Mouse (Mus musculus) bone marrow, adult 2 months (tissue): Measurements from ENCODE around the gene Gm14685.
"Not testable (repeated sequence)": the region's sequence is repeated elsewhere in the genome, so short reads cannot be mapped to it uniquely, and the experiment has no call there.

Source experiments
- CTCF ChIP-seq: fragments of 200-500 bp; IDR thresholded peaks from 2 replicates; pipeline ENCODE4 v1.5.1; 2011; ENCODE audit warnings: low read length, control low read depth; ENCODE audit not compliant: control insufficient read depth, insufficient read depth
- POLR2A ChIP-seq: fragments of 200-500 bp; IDR thresholded peaks from 2 replicates; pipeline ENCODE4 v1.6.1; 2011; ENCODE audit warnings: low read depth, mild to moderate bottlenecking, control low read depth, low read length, borderline replicate concordance; ENCODE audit not compliant: control insufficient read depth

DNA sequence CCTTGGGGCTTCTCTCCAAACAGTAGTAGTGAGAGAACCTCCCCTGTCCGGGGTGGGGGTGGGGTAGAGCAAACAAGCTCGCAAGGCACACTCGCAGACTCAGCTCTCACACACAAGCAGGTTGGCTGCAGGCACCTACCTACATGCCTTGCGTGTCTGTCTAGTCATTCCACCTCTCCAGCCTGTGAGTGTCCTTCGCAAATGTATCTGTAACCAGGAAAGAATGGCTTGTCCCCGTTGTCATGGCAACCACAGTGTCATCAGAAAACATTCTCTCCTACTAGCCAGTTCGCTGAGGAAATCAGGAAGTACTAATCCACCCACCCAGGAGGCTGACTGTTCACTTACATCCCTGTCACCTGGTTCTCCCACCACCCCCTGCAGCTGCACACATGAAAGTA is 26.4 kb downstream of the Gm14685 start:
- not testable (repeated sequence) for TF ChIP-seq CTCF, POLR2A
